Mouse (Mus musculus) right cerebral cortex, postnatal 4 days (tissue): ENCODE measurements around the gene Zswim1.
A peak's percentile ranks its signal among the peaks of the same experiment; 100 is the strongest.
"Not testable (repeated sequence)": the region's sequence is repeated elsewhere in the genome, so short reads cannot be mapped to it uniquely, and the experiment has no call there.

ENCODE experiments used
- DNase-seq: peaks from one replicate; pipeline ENCODE4 v3.0.0-alpha.2; 2022

Gene Zswim1

DNA sequence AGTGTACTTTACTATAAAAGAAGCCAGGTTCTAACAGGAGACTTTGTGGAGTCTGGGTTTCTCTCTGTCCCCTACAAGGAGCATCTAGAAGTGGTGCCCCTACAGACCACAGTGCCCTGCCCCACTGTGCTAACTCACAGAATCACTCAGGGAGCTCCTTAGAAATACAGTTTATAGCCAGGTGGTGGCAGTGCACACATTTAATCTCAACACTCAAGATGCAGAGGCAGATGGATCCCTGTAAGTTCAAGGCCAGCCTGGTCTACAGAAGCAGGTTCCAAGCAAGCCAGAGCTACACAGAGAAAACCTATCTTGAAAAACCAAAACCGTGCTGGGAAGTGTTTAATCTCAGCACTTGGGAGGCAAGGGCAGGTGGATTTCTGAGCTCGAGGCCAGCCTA lies 28.7 kb upstream of the Zswim1 start:
- DNase-seq, result no peak

DNA sequence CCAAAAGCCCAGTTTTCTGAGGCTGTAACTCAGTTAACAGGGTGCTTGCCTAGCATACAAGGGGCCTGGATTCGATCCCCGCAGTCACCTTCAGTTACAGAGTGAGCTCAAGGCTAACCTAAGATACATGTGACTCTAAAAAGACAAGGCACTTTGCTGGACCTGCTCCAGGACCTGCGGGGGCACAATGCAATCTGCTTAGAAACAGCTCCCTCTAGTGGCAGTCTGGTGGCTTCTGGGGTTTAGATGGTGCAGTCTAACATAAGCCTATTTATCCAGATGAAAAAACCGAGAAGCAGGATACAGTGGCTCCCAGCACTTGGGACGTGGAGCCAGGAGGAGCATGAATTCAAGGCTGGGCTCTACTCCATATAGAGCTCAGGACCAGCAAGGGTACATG lies 28.2 kb upstream of the Zswim1 start:
- DNase-seq, result peak; percentile 80

DNA sequence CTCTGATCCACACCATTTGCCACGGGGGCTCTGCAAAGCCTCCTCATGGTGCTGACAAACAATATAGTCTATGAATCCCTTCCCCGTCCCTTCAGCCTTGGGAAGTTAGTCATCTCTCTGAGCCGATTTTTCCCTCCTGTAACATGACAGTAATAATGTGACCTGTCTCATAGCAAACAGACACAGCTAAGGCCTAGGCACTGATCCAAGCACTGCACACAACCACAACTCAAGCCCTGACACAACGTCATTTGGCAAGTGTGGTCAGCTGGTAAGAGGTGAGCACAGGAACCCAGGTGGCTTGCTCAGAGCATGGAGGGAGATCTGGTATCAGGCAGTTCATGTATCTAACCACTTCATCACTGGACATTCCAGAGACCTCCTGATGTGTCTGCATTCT lies 26.6 kb upstream of the Zswim1 start:
- DNase-seq, result no peak

DNA sequence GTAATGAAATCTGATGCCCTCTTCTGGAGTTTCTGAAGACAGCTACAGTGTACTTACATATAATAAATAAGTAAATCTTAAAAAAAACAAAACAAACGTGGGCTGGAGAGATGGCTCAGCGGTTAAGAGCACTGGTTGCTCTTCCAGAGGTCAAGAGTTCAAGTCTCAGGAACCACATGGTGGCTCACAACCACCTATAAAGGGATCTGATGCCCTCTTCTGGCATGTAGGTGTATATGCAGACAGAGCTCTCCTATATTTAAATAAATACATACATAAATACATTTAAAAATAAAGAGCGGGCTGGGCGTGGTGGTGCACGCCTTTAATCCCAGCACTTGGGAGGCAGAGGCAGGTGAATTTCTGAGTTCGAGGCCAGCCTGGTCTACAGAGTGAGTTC lies 23.9 kb upstream of the Zswim1 start:
- DNase-seq, result not testable (repeated sequence)

DNA sequence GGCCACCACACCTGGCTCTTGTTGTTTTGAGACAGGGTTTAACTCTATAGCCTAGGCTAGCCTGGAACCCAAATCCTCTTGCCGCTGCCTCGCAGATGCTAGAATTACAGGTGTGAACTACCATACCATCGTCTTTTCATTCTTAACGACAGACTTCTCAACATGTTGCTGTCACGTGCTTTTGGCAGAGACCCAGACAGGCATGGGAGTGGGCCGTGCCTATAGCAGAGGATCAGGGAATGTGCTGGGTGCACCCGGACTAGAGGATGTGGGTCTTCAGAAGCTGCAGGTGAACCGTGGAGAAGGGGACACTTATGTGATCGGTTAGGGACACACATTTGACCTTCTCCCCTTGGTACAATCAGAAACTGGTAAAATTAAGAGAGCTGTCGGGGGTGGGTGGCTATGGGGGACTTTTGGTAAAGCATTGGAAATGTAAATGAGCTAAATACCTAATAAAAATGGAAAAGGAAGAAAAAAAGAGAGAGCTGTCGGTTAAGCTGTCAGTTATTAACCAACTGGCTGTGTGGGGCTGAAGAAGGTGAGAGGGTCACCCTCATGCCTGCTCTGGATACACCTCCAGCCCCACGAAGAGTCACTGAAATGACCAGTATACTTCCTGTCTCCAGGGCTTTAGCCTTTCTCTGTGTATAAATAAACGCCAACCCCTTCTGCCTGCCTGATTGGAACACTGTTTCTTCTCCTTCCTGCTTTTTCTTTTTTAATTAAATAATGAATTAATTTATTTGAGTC lies 22.1 kb upstream of the Zswim1 start:
- DNase-seq, result no peak

DNA sequence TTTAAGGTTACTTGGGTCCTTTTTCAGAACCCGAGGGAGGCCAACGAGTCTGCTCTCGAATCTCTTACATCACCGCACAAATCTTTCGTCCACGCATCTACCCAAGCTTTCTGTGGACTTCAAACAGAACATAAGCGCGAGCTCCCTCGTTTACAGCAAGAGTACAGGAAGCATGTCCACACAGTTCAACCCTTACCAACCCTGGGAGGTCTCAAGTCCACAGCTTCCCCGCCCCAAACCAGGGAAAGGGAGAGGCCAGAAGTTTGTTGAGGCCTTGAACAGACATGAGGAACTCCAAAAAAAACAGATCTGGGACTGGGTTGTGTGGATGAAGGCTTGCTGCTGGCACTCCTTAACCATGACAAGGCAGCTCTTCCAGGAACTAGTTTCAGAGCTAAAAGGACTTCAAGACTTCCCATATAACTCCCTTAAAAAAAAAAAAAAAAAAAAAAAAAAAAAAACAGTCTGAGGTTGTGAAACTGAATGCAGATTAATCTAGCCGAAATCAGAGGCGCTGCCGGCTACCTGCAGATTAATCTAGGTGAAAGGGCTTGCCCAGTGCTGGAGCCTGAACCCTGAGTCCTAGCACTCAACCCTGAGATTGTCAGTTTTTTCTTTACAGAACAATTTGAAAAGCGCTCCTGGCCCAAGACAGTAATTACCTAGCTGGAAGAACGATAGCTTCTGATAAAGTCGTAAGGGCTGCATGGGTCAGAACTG lies 19.1 kb upstream of the Zswim1 start:
- DNase-seq, result no peak

DNA sequence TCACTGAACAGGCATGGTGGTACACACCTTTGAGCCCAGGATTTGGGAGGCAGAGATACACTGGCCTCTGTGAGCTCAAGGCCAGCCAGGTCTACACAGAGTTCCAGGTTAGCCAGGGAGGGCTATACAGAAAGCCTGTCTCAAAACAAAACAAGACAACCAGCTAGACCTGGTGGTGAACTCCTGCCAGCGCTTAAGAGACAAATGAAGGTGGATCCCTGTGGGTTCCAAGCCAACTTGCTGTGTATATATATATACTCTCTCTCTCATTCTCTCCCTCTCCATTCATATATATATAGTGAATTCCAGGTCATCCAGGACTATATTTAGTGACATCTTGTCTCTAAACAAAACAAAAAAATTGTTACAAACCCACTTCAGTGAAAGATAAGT lies 18.6 kb upstream of the Zswim1 start:
- no peak for DNase-seq

DNA sequence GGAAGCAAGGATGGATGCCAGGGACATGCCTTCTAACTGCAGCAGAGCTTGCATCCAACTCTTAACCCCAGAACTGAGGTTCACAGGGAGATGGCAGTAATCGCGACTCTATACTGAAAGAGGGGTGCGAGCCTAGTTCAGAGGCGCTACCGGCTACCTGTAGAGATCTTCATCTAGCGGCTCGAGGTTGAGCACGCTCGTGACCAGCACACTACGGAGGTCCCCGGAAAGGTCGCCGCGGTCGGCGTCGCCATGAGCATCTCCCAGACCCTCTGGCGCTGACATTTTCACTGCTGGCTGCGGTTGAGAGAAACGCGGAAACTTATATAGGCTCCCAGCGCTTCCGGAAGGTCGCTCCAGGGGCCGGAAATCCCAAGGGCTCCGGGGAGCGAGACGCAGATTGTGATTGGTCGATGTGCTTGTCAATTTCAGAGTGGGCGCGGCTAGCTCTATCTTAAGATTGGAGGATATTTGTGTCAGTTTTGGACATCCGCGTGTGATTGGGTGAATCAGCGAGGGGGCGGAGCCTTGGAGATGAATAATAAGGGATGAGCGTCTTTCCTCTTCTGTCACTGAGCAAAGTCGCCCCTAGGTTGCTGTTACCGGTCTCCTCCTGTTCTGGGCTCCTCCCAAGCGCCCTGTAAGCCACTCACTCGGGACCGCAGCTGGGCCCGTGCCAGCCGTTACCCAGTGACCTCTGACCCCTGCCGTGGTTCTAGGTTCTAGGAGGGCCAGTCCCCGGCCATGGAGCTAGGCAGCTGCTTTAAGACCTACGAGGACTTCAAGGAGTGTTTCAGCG lies 17.8 kb upstream of the Zswim1 start, which contains the start of the genes Acot8 and Zswim3:
TSS of gene Acot8 (minus strand) at position 350 of the 799 bp plus-strand sequence.
TSS of gene Zswim3 (plus strand) at position 566 of the 799 bp plus-strand sequence.
- peak; percentile 96 for DNase-seq

DNA sequence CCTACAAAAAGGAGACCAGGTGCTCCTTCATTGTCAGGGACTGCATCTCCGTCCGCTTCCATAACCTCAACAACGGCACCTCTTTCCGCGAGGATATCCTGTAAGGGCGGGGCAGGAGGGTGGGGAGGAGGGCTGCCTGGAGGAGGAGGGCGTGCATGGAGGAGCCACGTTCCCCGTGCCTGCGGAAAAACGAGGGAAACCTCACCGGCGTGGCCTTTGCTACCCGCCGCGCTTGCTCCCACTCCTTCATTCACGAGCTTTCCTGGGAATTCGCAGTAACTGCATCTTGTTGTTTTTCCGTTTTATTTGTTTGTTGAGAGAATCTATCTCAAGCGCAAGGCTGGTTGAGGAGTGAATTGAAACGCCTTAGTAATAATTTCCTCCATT lies 17.2 kb upstream of the Zswim1 start:
- DNase-seq, result no peak

DNA sequence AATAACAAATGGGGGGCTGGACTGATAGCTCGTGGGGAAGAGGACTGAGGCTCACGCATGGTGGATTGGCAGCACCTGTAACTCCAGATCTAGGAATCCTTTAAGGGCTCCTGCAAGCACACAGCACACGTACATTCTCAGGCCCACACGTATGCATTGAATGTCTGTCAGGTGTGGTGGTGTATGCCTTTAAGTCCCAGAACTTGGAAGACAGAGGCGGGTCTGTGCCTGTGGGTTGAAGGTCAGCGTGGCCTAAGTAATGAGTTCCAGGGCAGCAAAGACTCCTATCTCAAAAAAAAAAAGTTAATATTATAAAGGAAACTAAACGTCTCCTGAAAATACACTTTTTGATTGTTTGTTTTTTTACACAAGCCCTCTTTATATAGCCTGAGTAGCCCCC lies 15.9 kb upstream of the Zswim1 start:
- DNase-seq, result no peak

DNA sequence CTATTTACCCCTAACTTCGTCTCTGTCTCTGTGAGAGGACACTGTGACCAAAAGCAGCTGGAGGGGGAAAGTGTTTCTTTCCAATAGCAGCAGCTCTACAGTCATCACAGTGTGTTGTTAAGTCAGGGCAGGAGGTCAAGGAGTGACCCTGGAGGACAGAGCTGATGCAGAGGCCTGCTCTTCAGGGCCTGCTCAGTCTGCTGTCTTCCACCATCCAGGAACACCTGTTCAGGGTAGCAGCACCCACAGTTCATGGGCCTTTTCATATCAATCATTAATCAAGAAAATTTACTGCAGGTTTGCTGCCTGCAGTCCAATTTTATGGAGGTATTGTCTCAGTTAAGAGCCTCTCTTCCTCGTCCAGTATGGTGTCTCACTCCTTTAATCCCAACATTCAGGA lies 8.9 kb upstream of the Zswim1 start:
- no peak for DNase-seq

DNA sequence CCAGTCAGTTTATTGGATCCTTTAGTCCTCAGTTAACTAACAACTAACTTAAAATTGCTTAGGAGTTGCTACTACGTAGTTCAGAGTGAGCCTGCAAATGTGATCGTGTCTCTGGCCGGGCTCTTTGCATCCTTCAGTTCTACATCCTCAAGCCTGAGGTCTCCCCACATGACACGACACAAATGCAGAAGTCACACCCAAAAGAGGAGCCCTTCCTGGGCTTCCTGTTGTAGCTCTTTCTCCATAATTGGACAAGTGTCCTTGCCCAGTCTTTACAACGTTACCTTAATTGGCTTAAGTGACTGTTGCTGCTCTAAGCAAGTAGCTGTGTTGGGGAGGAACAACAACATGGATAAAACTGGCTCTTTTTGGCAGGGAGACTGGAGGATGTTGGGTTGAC lies 7.1 kb upstream of the Zswim1 start:
- DNase-seq, result no peak

DNA sequence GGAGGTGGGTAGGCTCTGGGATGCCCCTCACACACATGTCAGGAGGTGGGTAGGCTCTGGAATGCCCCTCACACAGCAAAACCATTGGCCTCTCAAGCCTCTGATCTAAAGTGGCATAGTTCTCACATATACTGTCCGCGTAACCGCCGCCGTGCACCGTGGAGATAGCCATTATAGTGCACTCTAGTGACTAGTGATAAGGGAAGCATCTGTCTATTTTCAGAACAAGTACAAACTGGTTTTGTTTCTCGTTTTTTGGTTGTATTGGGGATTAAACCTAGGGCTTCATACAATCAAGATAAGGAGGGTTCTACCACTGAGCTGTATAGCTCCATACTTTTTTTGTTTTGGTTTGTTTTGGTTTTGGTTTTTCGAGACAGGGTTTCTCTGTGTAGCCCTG lies 6.7 kb upstream of the Zswim1 start:
- DNase-seq, result no peak

DNA sequence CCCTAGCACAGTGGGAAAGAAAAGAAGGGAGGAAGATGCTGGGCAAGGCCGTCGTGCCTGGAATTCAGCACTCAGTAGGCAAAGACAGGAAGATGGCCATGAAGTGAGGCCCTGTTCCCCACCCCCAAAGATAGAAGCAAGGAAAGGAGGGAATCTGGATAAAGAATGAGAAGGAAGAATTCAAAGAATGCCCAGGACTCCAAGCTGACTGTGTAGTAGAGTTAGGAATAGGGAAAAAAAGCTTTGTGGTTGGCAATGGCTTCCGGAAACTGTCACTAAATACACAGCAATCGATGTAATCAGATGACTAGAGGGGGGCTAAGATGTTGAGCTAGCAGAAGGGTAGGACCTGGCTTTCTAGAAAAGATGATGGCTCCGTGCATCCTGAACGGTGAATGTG lies 5.3 kb upstream of the Zswim1 start:
- no peak for DNase-seq

DNA sequence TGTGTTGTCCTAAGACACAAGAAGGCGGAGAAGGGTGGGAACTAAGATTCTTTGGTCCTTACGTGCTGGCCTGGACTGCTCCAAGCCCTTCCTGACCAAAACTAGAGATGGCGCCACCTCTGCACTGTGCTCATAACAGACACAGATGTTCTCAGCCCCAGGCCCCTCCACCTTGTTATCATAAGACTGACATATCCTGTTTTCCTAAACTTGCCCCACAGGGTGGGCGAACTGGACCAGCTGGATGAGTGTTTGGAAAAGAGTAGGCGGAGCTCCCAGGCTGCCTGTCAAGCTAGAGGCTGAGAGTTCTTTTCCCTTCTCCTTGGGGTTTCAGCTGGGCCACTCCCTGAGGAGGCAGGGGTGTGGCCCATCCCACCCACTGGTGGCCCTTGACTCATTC lies 4.8 kb upstream of the Zswim1 start:
- DNase-seq, result no peak

DNA sequence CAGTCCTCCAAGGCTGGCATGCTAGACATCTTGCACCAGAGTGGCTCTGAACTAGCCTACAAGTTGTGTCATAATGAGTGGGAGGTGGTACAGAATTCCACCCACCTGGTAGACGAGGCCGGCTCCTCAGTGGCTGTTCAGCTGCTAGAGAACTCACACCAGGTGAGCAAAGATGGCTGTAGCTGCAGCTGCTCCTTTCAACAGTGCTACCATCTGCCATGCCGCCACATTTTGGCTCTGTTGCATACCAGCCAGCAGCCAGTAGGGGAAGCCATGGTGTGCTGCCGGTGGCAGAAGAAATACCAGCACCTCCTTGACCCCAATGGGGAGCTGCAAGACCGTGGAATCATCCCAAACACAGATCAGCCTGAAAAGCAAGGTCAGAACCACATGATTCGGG lies 1.4 kb upstream of the Zswim1 start:
- DNase-seq, result no peak

DNA sequence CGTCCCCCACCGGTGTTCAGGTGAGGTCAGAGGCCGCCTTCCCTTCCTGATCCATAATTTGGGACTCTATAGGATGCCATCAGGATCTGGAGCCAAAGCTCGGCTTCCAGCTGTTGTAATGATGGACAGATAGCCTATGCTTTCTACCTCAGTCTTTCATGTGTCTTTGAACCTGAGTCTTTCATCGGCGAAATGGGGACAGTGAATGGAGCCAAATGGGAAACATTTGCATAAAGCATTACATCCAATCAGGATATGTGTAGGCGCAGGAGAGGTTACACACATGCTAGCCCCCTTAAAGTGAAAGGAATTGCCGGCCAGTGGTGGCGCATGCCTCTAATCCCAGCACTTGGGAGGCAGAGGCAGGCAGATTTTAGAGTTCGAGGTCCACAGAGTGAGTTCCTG lies 697 bp downstream of the Zswim1 start:
- no peak for DNase-seq

DNA sequence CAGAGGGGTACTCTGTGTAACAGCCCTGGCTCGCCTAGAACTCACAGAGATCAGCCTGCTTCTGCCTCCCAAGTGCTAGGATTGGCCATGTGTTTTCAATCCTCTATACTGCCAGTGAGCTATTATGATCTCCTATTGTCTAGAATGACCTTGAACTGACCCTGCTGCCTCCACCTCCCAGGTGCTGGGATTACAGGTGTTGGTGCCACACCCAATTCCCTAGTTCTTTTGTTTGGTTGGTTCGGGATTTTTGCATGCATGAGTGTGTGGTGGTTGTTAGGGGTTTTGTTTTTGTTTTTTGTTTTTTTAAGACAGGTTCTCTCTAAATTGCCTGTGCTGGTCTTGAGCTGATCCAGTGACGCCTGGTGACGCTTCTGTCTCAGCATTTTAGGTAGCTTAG lies 1.5 kb downstream of the Zswim1 start:
- DNase-seq, result no peak

DNA sequence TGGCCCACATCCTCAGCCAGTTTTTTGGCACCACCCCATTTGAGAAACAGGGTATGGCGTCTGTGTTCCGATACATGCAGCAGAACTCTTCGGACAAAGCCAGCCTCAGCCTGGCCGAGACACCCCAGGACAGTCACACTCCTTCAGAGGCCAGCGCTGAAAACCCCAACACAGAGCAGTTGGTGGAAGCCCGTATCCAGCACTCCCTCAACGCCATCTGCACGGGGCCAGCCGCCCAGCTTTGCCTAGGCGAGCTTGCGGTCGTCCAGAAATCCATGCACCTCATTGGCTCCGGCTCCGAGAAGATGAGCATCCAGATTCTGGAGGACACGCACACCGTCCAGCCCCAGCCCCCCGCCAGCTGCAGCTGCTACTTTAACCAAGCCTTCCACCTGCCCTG lies 3.0 kb downstream of the Zswim1 start:
- DNase-seq, result no peak

DNA sequence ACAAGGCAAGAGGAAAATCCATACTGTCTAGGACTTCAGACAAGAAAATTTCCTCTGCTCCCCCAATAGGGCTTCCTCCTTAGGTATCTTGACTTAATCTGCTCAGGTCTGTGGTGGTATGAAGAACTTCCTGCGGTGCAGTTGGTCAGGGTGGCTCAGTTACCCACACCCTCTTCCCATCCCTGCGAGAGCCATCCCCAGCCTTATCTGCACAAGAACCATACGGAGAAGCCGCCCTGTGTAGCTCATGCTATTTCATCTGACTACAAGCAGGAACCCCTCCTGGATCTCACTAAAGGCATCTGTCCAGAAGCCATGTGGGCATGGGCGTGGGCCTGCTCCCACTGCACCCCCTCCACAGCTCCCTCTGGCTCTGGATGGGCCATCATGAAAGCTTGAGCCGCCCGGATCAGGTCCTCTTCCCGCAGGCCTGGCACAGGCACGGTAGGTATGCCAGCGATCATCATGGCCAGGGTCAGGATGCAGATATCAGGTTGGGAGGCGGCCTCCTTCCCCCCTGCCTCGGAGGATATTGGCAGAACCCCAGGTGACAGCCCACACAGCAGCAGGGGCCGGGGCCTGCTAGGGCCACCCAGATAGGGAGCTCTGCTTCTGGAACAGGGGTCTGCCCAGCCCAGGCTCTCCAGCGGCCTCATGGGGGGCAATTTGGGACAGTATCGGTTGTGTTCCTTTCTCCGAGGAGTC lies 4.8 kb downstream of the Zswim1 start:
- DNase-seq, result no peak

DNA sequence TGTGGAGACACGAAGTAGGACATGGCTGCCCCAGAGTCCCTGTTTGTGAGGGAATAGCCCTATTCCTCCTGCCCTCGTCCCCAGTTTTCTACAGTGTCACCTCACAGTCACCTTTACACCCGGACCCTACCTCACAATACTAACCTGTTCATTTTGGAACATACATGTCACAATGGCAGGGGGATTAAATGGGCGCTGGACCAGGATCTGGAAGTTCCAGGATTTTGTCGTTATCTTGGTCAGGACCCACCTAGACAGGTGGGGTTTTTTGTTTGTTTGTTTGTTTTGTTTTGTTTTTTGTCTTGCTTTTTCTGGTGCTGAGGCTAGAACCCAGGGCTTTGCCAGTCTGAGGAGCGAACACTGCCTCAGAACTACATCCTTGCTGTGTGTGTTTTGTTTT lies 6.0 kb downstream of the Zswim1 start, which contains the start of gene Spata25:
TSS of gene Spata25 (minus strand) at position 101 of the 400 bp plus-strand sequence.
- DNase-seq, result no peak

DNA sequence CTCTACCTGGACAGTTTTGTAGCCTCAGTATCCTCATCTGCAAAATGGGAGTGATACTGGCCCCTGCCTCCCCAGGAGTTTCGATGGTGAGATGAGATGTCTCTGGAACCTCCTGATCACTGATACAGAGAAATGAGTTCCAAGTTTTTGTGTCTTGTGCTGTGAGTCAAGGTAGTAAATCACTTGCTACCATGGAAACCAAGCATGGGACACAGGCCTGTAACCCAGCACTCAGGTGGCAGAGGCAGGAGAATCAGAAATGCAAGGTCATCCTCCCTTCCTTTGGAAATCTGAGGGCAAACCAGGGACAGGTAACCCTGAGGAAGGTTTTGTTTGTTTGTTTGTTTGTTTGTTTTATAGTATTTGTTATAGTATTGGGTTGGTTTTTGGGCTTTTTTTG lies 6.6 kb downstream of the Zswim1 start:
- no peak for DNase-seq

DNA sequence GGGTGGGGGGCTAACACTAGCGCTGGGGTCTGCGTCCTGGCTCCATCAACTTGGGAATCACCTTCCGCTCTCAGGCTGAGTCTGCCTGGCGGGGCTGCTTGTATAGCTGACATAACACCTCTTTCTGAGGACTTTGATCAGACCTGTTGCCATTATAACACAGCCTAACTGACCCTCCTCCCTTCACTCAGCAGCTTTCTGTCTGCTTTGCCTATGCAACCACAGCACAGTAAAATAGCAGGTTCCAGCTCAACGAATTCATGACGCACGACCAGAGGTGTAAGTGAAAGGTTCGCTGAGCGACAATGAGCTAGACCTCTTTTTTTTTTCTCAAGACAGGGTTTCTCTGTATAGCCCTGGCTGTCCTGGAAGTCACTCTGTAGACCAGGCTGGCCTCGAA lies 8.5 kb downstream of the Zswim1 start:
- DNase-seq, result no peak
